Mouse (Mus musculus) adrenal gland, postnatal 4 days (tissue): ENCODE measurements around the gene Zfp704. TPM values are rescaled to one million over a fixed set of nuclear protein-coding genes. Genes with fewer than 3 reads are reported as not detected.

ENCODE experiments used
- DNase-seq, 2 experiments: peaks; one replicate each; pipeline ENCODE4 v3.0.0; 2021 to 2022; ENCODE audit warnings: low spot score in 2 of 2, mixed read lengths in 2 of 2
- total RNA-seq, 2 experiments: library from RNA; stranded (reverse); gene quantifications; 2 replicates each; pipeline ENCODE4 v1.2.3; 2021

Gene Zfp704
- total RNA-seq, 2 experiments from 2014 or later, result 29.1 to 34.6 TPM

DNA sequence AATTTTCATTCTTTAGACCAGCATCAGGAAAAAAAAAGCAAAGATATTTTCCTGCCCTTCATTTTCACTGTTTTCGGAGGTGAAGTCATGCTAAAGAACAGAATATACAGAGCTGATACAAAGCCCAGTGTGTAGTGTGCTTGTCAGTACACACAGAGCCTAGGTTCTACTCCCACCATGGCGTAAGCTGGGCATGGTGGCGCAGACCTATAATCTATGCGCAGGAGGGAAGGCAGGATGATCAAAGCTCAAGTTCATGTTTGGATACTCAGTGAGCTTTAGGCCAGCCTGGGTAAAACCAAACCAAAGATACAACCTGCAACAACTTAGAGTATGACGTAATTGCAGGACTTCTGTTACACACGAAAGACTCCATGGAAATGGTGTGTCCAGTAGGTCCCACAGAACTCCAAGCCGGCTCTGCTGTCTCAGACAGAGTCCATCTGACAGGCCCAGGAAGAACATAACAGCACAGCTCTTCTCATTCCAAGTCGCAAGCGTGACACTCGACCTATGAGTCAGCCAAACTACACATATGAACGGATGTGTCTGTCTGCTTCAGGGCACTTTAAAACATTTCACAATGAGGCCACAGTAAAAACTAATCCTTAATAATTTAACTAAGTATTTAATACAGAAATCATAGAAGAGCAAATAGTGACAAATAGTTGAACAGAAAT, 47.1 kb downstream of the Zfp704 start:
- no peak for DNase-seq

DNA sequence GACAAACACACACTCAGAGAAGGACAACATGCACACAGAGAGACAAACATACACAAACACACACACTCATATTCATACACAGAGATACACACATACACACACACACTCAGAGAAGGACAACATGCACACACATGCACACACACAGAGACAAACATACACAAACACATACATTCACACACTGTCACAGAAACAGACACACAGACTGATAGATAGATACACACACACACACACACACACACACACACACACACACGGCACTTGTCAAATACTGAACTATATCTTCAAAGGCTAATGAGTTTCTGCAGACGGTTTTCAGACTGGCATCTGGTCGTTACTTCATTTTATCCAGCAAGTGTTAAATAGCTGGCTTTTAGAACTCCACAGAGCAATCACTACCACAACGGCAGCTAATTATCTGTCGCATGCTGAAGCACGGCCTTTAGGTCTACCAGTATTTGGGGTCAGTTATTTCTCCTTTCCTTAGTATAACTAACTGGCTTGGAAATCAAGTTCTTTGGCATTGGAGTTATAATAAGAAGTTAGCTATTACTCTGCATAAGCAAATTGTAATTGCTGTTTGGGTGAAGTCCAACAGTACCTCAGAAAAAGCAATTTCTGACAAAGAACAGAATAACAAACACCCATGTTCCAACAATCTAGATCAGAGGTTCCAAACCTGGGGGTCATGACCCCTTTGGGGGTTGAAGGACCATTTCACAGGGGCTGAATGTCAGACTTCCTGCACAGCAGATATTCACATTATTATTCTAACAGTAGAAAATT, 51.9 kb downstream of the Zfp704 start:
- no peak for DNase-seq

DNA sequence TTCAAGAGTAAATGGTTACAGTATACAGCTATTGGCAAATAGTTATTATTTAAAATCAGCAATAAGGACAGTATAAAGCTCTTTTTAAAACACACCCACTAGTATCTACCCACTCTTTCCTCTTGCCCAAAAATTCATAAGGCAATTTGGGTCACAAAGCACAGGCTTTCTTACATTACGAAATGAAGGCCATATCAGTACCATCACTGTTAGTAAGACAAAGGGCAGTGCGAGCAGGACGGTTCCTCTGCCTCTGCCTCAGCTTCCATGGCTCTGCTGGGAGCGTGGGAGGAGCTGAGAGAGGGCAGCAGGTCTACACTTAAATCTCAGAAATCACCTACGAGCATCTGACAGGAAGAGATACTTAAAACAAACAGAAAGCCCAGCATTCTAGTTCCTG, 53.7 kb downstream of the Zfp704 start:
- DNase-seq, result no peak

DNA sequence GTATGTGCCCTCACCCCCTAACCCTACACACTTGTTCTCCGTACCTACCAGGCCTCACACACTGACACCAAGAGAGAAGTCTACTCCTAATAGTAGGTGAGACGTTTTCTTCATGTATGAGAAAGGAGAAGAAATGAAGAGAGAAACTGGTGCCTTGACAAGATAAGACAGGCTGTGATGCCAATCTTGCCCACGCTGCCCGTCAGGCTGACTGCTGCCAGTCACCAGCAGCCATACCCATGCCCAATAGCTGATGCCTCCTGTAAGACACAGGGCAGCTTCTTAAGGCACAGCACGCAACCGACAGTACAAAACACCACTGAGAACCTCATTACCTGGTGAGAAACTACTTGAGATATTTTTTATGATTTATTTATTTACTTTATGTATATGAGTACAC, 55.0 kb downstream of the Zfp704 start:
- no peak for DNase-seq

DNA sequence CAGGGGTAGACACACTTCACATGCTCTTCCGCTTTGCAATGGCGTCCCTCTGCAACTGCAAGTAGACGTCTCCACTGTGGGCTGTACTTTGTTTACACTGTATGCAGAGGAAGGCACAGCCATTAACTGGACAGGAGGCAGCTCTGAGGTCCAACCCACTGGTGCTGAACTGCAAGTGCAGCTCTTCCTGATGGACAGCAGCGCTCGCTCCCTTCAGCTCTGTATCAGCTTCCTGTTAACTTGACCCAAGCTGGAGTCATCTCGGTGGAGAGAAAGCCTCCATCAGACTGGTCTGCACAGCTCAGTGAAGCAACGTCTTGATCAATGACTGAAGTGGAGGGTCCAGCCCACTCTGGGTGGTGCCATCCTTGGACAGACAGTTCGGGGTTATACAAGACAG, 57.6 kb downstream of the Zfp704 start:
- DNase-seq, result no peak

DNA sequence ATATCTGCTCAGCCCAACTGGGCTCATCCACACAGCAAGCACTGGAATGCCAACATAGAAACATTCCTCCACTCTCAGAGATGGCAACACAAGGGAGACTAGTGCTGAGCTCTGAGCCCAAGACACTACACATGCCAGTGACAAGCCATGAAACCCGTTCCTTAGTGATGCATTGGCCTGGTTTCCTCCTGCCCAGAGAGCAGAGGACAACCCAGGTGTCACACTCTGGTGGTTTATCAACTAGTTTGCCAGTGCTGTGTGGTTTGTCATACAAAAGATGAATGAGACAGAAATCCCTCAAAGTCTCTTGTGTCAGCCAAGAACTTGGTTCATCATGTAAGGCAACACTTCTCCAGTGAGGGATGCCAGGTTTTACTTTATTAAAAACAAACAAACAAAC, 59.0 kb downstream of the Zfp704 start:
- no peak for DNase-seq

DNA sequence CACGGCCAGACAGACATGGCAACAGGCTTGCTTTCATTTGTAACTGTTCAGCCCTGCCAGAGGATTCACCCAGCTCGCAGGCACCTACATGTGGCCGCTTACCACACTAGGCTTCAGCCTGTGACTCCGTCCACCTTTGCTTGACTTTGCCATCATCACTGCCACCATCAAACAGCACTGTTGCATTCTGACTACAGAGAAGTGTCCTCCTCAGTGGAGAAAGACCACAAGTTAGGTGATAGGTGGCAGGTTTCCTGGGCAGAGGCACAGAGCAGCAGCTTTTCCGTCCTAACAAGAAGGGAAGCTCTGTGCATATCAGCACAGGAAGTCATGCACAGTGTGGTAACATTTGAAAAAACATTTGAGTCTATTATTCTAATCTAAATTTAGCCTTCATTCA, 60.1 kb downstream of the Zfp704 start:
- no peak for DNase-seq

DNA sequence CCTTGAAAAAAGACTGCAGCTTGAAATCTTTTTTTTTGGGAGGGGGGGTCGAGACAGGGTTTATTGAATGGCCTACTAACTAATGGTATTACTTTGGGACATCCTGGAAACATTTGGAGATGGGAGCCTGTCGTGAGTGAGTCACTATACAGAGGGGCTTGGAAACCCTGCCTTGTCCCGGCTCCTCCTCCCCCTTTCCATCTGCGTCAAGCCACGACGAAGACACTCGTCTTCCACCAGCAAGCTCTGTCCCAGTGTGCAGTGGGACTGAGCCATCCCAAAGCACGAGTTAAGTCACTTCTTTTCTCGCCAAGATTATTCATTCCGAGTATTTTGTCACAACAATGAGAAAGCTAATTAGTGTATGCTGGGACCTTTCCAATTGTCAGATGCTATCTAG, 61.7 kb downstream of the Zfp704 start:
- DNase-seq, result no peak

DNA sequence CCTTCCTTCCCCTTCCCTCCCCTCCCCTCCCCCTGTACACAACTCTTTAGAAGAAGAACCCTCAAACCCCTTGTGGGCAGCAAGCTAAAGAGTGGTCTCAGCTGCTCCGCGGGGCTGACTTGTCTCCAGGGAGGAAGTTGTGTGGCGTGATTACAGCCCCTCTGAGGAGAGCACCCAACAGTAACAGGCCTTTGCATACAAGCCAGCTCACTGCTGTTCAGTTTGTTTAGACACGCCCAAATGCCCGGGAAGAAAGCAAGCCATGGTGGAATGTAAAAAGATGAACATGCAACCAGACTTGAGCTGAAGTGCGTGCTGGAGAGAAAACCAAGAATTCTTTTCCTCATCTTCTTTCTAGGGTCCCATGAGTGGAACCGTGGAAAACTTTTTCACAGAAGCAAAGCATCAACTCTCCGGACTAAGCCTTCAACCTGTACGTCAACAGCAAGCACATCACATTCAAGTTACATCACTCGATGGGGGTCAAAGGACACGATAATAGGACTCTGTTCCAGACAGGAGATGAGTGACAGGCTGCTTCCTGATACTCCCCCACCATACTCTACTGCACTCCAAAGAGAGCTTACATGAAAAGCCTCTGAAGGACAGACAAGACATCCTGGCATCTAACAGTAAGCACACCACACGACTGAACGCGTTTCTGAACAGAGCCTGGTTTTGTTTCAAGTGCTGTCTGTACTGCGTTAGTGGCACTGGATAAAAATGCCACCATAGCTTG, 62.8 kb downstream of the Zfp704 start:
- no peak for DNase-seq

DNA sequence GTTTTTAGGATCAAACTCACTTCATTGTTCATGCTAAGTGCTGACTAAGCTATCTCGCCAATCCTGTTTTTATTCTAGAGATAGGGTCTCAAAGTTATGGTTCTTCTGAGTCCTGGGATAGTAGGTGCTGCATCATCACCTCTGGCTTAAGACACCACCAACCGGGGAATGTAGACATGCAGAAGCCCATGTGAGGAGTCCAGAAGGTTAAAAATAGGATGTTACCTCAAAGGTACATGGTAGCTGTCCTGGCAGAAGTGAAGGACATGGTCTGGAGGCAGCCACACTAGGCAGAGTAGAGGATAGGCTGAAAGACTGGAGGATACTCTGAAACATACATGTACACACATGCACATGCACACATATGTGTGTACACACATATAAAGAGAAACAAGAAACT, 65.5 kb downstream of the Zfp704 start:
- no peak for DNase-seq

DNA sequence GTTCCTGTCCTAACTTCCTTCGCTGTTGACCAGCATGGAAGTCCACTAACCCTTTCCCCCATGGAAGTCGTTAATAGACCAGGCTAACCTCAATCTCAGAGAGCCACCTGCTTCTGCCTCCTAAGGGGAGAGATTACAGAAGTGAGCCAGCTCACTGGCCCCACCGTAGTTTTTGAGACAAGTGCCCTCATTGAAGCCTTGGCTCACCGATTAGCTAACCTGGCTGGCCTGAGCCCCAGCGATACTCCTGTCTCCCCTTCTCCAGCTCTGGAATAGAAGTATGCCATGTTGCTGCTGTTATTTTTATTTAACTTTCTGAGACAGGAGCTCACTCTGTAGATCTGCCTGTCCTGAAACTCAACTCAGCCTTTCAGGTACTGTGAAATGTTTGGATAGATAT, 66.0 kb downstream of the Zfp704 start:
- DNase-seq, result no peak

DNA sequence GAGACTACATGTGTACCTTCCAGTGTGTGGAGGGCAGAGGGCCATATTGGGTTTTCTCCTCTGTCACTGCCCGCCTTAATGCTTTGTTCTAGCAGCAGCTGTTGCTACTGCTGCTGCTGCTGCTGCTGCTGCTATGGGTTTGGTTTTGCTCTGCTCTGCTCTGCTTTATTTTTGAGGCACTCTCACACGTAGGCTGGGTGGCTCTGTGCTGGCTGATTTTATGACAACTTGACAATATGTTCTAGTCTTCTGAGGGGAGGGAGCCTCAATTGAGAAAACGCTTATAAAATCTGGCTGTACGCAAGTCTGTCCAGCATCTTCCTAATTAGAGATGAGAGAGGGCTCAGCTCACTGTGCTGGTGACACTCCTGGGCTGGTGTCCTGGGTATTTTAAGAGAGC, 66.4 kb downstream of the Zfp704 start:
- no peak for DNase-seq

DNA sequence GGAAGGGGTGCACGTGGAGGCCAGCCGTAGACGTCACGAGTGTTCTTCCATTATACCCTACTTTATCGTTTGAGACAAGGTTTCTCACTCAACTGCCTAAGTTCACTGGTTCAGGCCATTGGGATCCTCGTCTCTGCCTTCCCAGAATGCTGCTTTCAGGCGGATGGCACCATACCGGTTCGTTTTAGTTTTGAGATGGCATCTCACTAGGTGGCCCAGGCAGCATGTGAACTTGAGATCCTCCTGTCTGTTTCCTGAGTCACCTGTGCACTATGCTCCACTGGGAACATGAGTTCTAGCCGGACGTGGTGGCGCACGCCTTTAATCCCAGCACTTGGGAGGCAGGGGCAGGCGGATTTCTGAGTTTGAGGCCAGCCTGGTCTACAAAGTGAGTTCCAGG, 68.3 kb downstream of the Zfp704 start:
- DNase-seq, result no peak

DNA sequence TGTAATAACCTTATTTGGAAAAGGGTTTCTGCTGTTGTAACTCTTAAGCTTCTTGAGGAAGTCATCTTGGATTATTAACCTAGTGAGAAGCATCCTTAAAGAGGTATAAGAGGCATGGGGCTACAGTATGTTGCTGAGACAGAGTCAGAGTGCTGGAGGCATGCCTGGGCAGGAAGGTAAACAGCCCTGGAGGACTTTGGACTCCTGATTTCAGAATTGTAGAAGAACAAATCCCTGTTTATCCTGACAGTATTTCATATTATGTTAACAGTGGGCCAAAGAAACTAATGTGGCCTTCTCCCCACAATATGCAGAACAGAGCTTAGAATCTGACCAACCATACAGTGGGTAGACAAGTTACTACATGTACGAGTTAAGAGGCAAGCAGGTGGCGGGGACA, 71.4 kb downstream of the Zfp704 start:
- DNase-seq, result no peak

DNA sequence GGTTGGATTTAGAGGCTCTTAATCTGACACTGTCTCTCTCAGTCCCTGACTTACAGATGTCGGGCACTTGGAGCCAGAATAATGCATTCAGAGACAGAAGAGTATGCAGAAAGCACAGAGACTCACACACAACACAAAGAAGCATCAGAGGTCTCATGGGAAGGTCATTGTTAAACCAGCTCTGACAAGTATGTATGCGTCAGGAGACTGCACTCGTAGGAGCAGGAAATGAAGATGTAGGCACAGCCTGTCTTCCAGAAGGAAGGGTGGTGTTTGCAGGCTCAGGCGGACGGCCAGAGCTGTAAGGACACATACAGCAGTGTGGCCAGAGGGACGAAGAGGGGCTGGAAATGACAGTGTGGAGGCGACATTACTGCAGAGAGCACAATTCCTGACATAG, 72.0 kb downstream of the Zfp704 start:
- no peak for DNase-seq

DNA sequence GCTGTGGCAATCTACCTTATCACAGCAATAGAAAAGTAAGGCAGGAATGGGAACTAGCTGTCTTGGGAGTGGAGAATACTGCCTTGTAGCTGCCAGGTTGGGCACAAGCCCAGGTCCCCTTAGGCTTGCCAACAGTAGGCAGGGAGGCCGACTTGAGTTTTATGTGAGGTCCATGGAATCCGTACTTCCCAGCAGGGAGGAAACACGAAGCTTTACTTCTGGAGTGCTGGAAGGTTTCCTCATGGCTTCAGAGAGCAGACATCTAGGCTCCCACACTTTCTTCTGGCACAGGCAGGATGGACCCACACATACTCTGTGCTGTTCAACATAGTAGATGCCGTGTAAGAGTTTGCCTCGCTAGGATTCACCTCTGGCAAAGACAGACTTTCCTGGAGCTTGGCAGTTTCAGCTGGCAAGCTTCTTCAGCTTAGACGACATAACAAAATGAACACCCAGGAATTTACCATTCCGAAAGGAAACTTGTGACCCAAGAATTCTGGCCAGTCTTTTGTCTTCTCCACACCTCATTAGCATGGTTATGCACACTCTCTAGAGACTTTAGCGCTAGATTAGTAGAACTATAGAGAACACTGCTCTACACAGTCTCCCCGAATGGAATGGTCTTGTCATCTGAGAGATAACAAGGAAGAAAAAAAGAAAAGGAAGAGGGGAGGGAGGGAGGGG, 79.6 kb downstream of the Zfp704 start:
- DNase-seq, result no peak

DNA sequence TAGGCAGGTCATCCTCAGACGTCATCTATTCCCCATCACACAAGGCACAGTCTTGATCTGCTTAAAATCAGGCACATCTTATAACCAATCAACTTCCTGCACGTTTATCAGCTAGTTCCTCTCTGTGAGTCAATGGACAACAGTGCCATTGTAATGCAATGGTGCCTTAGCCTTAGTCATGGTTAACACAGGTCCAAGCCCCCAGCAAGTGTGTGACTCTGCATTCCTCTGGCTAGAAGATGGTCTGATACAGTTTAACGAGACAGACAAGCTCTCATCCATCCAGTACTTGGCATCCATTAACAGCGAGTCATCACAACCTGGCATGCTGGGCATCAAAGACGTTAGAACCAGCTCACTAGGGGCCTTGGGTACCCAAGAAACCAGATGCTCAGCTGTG, 85.5 kb downstream of the Zfp704 start:
- DNase-seq, result no peak

DNA sequence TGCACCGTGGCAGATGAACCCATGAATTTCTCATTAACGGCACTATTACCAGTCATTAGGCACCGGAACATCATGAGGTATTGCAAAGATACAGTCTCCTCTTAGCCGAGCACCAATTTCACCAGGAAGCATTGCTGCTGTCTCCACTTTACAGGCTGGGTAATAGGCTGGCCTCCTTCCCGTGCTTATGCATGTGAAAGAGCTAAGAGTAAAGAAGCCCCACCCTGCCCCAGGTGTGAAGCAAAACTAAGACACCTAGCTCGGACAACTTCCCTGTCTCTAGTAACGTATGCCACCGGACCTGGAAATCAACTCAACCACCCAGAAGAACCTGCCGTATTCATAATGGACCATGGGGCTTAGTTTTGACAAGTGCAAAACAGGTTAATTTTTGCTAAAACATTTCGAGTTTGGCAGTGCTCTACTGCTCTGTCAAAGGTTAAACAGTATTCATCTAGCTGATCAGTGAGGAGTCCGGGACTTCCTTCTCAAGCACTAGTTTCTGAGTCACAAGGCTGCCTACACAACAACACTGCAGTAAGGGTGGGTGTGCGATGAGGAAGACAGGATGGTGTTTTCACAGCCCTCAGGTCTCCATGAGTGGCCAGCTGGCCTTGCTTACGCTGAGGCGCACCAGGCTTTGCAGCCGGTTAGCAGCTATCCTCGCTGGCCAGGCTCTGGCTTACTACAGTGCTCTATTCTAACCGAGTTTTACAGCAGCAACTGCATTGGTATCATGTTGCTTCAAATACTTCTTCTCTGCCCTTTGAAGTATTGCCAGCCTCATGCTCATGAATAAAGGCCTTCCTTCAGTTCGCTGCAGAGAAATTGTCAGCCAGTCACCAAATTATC, 86.6 kb downstream of the Zfp704 start:
- no peak for DNase-seq

DNA sequence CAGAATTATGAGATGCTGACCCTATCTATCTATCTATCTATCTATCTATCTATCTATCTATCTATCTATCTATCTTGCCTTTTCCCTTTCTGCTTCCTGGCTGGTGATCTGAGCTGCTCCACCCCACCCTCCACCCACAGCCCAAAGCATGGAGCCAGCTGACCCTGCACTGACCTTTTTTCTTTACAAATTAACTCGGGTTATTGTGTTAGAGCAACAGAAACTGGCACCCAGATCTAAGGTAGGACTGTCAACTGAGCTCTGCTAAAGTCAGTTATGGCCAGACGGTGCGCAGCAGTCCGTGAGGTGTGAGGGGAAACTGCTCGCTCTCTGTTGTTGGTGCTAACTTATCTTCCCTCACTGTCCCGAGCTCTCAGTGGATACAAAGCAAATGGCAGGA, 87.9 kb downstream of the Zfp704 start:
- no peak for DNase-seq

DNA sequence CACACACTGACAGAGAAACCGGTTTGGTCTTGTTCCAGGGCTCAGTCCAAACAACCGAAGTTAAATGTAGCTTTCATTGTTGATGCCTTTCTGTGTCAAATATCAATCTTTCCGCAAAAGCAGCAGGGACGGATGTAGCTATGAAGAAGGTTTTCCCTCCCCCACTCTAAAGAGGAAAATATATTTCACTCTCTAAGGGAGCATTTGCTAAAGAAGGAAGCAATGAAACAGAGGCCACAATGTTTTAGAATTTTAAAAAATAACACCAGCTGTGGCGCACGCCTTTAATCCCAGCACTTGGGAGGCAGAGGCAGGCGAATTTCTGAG, 89.2 kb downstream of the Zfp704 start:
- DNase-seq, result no peak
